Mouse (Mus musculus) testis, adult 2 months (tissue): ENCODE data around the gene Auts2. TPM values are rescaled to one million over a fixed set of nuclear protein-coding genes. Genes with fewer than 3 reads are reported as not detected.

ENCODE experiments used
- H3K27ac ChIP-seq: fragments of 200-500 bp; 2 replicates; pipeline ENCODE4 v1.5.1; 2012; ENCODE audit warnings: low read depth, low read length; ENCODE audit not compliant: control insufficient read depth, insufficient read depth
- H3K27me3 ChIP-seq: fragments of 200-500 bp; 2 replicates; pipeline ENCODE4 v1.6.1; 2012; ENCODE audit warnings: mild to moderate bottlenecking, low read length, moderate library complexity; ENCODE audit not compliant: control insufficient read depth, insufficient read depth
- H3K36me3 ChIP-seq: fragments of 200-500 bp; 2 replicates; pipeline ENCODE4 v1.6.1; 2012; ENCODE audit warnings: mild to moderate bottlenecking, low read length; ENCODE audit not compliant: control insufficient read depth, insufficient read depth
- H3K4me1 ChIP-seq: fragments of 200-500 bp; 2 replicates; pipeline ENCODE4 v1.6.1; 2012; ENCODE audit warnings: low read length; ENCODE audit not compliant: control insufficient read depth, insufficient read depth
- H3K4me3 ChIP-seq: fragments of 200-500 bp; 2 replicates; pipeline ENCODE4 v1.5.1; 2012; ENCODE audit warnings: low read depth, mild to moderate bottlenecking, low read length, moderate library complexity, mixed read lengths; ENCODE audit not compliant: control insufficient read depth
- CTCF ChIP-seq: fragments of 200-500 bp; IDR thresholded peaks from 2 replicates; pipeline ENCODE4 v1.5.1; 2012; ENCODE audit warnings: low read depth, mild to moderate bottlenecking, inconsistent platforms, low read length, moderate library complexity; ENCODE audit not compliant: control insufficient read depth, insufficient read depth, insufficient replicate concordance
- POLR2A ChIP-seq: fragments of 200-500 bp; IDR thresholded peaks from 2 replicates; pipeline ENCODE4 v1.6.1; 2012; ENCODE audit warnings: low read depth, mild to moderate bottlenecking, inconsistent platforms, low read length, moderate library complexity; ENCODE audit not compliant: control insufficient read depth
- polyA plus RNA-seq: library from polyadenylated mRNA; depleted of rRNA; stranded (reverse); fragments of >200 nt; gene quantifications from 2 replicates; pipeline ENCODE4 v1.2.3, GENCODE M21; 2012

Gene Auts2
- polyA plus RNA-seq, 1 experiment: 4.3 TPM

DNA sequence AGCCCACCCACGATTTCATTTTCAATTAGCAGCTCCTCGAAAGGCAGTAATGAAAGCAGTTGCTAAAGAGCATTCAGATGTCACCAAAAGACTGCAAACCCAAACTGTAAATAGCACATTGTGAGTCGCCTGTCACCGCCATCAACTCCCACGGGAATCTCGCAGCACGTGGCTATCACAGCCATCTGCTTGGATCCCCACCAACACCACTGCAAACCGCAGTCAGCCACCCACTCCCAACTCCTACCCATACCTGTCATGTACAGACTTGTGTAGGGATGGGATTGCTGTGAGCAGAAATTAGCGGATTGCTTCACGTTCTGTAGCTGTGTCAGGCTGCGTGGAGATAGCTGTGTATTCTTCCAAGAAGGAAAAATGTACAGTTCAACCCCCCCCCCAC, 293.6 kb downstream of the Auts2 start:
- Histone ChIP-seq H3K4me1 (no peaks in the 10 kb centered on the region), H3K27ac (no peak overlapping the region), H3K36me3 (no peaks in the 10 kb centered on the region), H3K4me3 (no peak overlapping the region), H3K27me3 (no peaks in the 10 kb centered on the region)
- no peak for TF ChIP-seq POLR2A
- no peak for TF ChIP-seq CTCF

DNA sequence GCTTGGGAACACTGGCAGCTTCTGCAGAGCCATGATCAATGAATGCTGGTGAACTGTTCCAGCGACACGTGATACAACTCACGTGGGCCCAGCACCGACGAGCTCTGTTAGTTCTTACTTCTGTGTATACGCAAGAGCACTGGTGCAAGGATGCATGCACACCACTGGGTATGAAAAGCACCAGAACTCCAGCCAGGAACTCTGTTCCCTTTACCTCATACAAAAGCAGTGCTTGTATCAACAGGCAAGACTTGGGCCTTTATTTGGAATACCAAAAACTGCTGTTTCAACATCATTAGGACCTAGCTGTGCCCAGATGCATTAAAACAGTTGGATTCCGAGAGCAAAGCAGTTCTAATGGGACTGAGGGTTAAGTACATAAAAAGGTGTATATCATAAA, 295.1 kb downstream of the Auts2 start:
- TF ChIP-seq CTCF (no peak), POLR2A (no peak)
- H3K27me3 ChIP-seq: no peaks in the 10 kb centered on the region
- H3K4me3 ChIP-seq: no peak overlapping the region
- no peaks in the 10 kb centered on the region for H3K36me3 ChIP-seq
- H3K4me1 ChIP-seq: no peaks in the 10 kb centered on the region
- no peak overlapping the region for H3K27ac ChIP-seq

DNA sequence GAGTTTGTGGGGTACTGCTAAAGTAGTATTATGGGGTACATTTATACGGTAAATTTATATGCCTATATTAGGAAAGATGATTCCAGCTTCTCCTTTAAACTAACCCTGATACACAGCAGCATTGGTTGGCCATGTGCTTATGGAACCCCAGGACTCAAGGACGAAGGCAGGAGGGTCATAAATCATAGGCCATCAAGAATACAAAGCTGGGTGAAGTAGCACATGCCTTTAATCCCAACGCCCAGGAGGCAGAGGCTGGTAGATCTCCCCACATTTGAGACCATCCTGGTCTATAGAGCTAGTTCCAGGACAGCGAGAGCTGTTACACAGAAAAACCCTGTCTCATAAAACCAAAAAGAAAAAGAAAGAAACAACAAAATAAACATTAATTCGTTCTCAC, 307.7 kb downstream of the Auts2 start:
- no peak overlapping the region for H3K4me3 ChIP-seq
- H3K27me3 ChIP-seq: no peaks in the 10 kb centered on the region
- H3K36me3 ChIP-seq: no peaks in the 10 kb centered on the region
- TF ChIP-seq CTCF: no peak
- TF ChIP-seq POLR2A: no peak
- no peak overlapping the region for H3K27ac ChIP-seq
- H3K4me1 ChIP-seq: no peaks in the 10 kb centered on the region

DNA sequence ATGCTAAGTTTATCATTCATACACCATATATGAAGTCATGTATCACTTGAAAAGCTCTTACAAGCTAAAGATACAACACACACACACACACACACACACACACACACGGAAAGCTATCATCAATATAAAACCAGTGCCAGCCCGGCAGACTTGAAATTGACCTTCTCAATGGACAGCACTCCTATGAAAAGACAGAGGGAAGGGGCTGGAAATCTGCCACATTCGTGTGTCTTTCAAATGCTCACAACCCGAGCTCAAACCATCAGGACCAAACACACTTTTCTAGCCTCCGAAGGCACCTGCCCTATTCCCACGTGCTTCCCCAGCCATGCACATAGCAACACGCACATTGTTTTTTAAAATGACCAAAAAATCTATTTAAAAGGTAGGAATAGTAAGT, 308.7 kb downstream of the Auts2 start:
- H3K36me3 ChIP-seq: no peaks in the 10 kb centered on the region
- TF ChIP-seq POLR2A (no peak), CTCF (no peak)
- no peaks in the 10 kb centered on the region for H3K27me3 ChIP-seq
- H3K4me3 ChIP-seq: no peak overlapping the region
- no peaks in the 10 kb centered on the region; the same call in 1 of the 2 replicates for H3K4me1 ChIP-seq
- no peak overlapping the region for H3K27ac ChIP-seq

- H3K4me1 ChIP-seq: no peaks in the 10 kb centered on the region; the same call in 1 of the 2 replicates
- no peaks in the 10 kb centered on the region for H3K36me3 ChIP-seq
- H3K27me3 ChIP-seq: no peaks in the 10 kb centered on the region
- peak; percentile 44; the same call in 1 of the 2 replicates for TF ChIP-seq CTCF
- no peak for TF ChIP-seq POLR2A
- no peak overlapping the region for H3K27ac ChIP-seq
- no peak overlapping the region for H3K4me3 ChIP-seq
Observed at GRCm38 (mm10) chr5:132231280-132232047, 311.7 kb downstream of the Auts2 start.

GRCm38 (mm10) chr5:132229644-132230357, 313.3 kb downstream of the Auts2 start:
- no peaks in the 10 kb centered on the region; the same call in 1 of the 2 replicates for H3K4me1 ChIP-seq
- peak overlapping the region; percentile 69 for H3K27ac ChIP-seq
- H3K27me3 ChIP-seq: no peaks in the 10 kb centered on the region
- TF ChIP-seq CTCF: no peak
- TF ChIP-seq POLR2A: no peak
- no peak overlapping the region for H3K4me3 ChIP-seq
- H3K36me3 ChIP-seq: no peaks in the 10 kb centered on the region

DNA sequence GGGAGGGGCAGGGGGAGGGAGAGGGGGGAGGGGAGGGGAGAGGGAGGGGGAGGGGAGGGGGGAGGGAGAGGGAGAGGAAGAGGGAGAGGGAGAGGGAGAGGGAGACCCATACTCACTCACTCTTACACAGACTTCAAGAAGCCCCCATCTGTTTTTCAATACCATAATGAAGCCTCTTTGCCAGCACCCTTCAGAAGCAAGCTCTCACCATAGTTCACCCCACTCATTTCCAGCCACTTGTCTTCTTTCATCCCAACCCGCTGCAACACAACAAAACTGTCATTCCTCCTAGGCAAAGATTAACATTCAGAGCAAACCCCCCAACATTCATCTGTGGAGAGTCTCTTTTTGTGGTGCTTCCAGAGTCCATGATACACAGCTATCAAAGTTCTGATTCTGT, 314.1 kb downstream of the Auts2 start:
- Histone ChIP-seq H3K36me3 (no peaks in the 10 kb centered on the region), H3K27me3 (no peaks in the 10 kb centered on the region), H3K27ac (peak overlapping the region; percentile 69), H3K4me1 (no peaks in the 10 kb centered on the region; the same call in 1 of the 2 replicates), H3K4me3 (no peak overlapping the region)
- no peak for TF ChIP-seq POLR2A
- TF ChIP-seq CTCF: no peak
